Mouse (Mus musculus): ENCODE measurements around the gene Fads2. TPM values are rescaled to one million over a fixed set of nuclear protein-coding genes. Genes with fewer than 3 reads are reported as not detected.

Fads2 gene
- polyA plus RNA-seq, 1 experiment from 2014 or later = 15.0 TPM

- H3K27me3 ChIP-seq (ENCODE audit: control insufficient read depth, insufficient read depth, low read length) = no peaks in the 10 kb centered on the region
- H3K4me2 ChIP-seq (ENCODE audit: low read length) = peak overlapping the region; percentile 91
- peak overlapping the region; percentile 62 to 73 for H3K4me3 ChIP-seq (ENCODE audit: control insufficient read depth in 1 of 2, insufficient read depth in 1 of 2, low read depth in 1 of 2, low read length in 2 of 2)
- WGBS = under 1% methylated on average over 21 of the region's 21 CpGs
- peak overlapping the region; percentile 83 for H3K9ac ChIP-seq (ENCODE audit: low read length)
- H3K4me1 ChIP-seq (ENCODE audit: control insufficient read depth in 2 of 2, insufficient read depth in 2 of 2, low read length in 2 of 2) = peaks cover 5 to 16% of the 10 kb centered on the region in 2 experiments
- H3K36me3 ChIP-seq (ENCODE audit: control insufficient read depth, insufficient read depth, low read length) = 0 out of 2 replicates have a peak, but pooled peaks cover 6% of the 10 kb centered on the region
- H3K27ac ChIP-seq (replicated peaks in 1 of 2; ENCODE audit: control insufficient read depth in 1 of 2, insufficient read depth in 1 of 2, low read depth in 2 of 2, low read length in 2 of 2) = peak overlapping the region; percentile 60 to 74
- peak; percentile 60 for ATAC-seq (ENCODE audit: insufficient number of reproducible peaks, insufficient read depth, low FRiP score, low read depth)
- no peaks in the 10 kb centered on the region for H3K9me3 ChIP-seq (ENCODE audit: control insufficient read depth, low read length)
Measured at GRCm38 (mm10) chr19:10100631-10101071, 895 bp downstream of the Fads2 start.

- H3K27me3 ChIP-seq (ENCODE audit: control insufficient read depth, insufficient read depth, low read length) = no peaks in the 10 kb centered on the region
- H3K9ac ChIP-seq (ENCODE audit: low read length) = no peak overlapping the region
- no peak overlapping the region for H3K27ac ChIP-seq (replicated peaks in 1 of 2; ENCODE audit: control insufficient read depth in 1 of 2, insufficient read depth in 1 of 2, low read depth in 2 of 2, low read length in 2 of 2)
- no peak for ATAC-seq (ENCODE audit: insufficient number of reproducible peaks, insufficient read depth, low FRiP score, low read depth)
- no peak overlapping the region for H3K4me3 ChIP-seq (ENCODE audit: control insufficient read depth in 1 of 2, insufficient read depth in 1 of 2, low read depth in 1 of 2, low read length in 2 of 2)
- H3K4me2 ChIP-seq (ENCODE audit: low read length) = no peak overlapping the region
- H3K9me3 ChIP-seq (ENCODE audit: control insufficient read depth, low read length) = no peaks in the 10 kb centered on the region
- 87% methylated on average over 5 of the region's 5 CpGs for WGBS
- peaks cover 17% of the 10 kb centered on the region; the same call in 1 of the 2 replicates for H3K36me3 ChIP-seq (ENCODE audit: control insufficient read depth, insufficient read depth, low read length)
- peaks cover 7 to 22% of the 10 kb centered on the region in 2 experiments for H3K4me1 ChIP-seq (ENCODE audit: control insufficient read depth in 2 of 2, insufficient read depth in 2 of 2, low read length in 2 of 2)
Measured at GRCm38 (mm10) chr19:10097826-10098225, 3.7 kb downstream of the Fads2 start.

- H3K4me1 ChIP-seq (ENCODE audit: control insufficient read depth in 2 of 2, insufficient read depth in 2 of 2, low read length in 2 of 2) = peaks cover 10 to 15% of the 10 kb centered on the region in 2 experiments
- WGBS = 89% methylated on average over 2 of the region's 2 CpGs
- ATAC-seq (ENCODE audit: insufficient number of reproducible peaks, insufficient read depth, low FRiP score, low read depth) = no peak
- no peak overlapping the region for H3K27ac ChIP-seq (replicated peaks in 1 of 2; ENCODE audit: control insufficient read depth in 1 of 2, insufficient read depth in 1 of 2, low read depth in 2 of 2, low read length in 2 of 2)
- no peaks in the 10 kb centered on the region for H3K9me3 ChIP-seq (ENCODE audit: control insufficient read depth, low read length)
- no peaks in the 10 kb centered on the region for H3K27me3 ChIP-seq (ENCODE audit: control insufficient read depth, insufficient read depth, low read length)
- H3K4me3 ChIP-seq (ENCODE audit: control insufficient read depth in 1 of 2, insufficient read depth in 1 of 2, low read depth in 1 of 2, low read length in 2 of 2) = no peak overlapping the region
- no peak overlapping the region for H3K9ac ChIP-seq (ENCODE audit: low read length)
- peaks cover 20% of the 10 kb centered on the region for H3K36me3 ChIP-seq (ENCODE audit: control insufficient read depth, insufficient read depth, low read length)
- no peak overlapping the region for H3K4me2 ChIP-seq (ENCODE audit: low read length)
Measured at GRCm38 (mm10) chr19:10096371-10096876, 5.1 kb downstream of the Fads2 start.

GRCm38 (mm10) chr19:10094695-10095094 is 6.9 kb downstream of the Fads2 start:
- Histone ChIP-seq H3K4me2 (ENCODE audit: low read length) (no peak overlapping the region), H3K4me3 (ENCODE audit: control insufficient read depth in 1 of 2, insufficient read depth in 1 of 2, low read depth in 1 of 2, low read length in 2 of 2) (no peak overlapping the region), H3K9ac (ENCODE audit: low read length) (peak overlapping the region; percentile 16; the same call in 1 of the 2 replicates), H3K4me1 (ENCODE audit: control insufficient read depth in 2 of 2, insufficient read depth in 2 of 2, low read length in 2 of 2) (peaks cover 5 to 7% of the 10 kb centered on the region in 2 experiments; a peak in 3 of 4 replicates), H3K36me3 (ENCODE audit: control insufficient read depth, insufficient read depth, low read length) (peaks cover 37% of the 10 kb centered on the region), H3K9me3 (ENCODE audit: control insufficient read depth, low read length) (no peaks in the 10 kb centered on the region), H3K27me3 (ENCODE audit: control insufficient read depth, insufficient read depth, low read length) (no peaks in the 10 kb centered on the region), H3K27ac (replicated peaks in 1 of 2; ENCODE audit: control insufficient read depth in 1 of 2, insufficient read depth in 1 of 2, low read depth in 2 of 2, low read length in 2 of 2) (no peak overlapping the region)
- 59% methylated on average over 4 of the region's 4 CpGs for WGBS
- no peak for ATAC-seq (ENCODE audit: insufficient number of reproducible peaks, insufficient read depth, low FRiP score, low read depth)

- ATAC-seq (ENCODE audit: insufficient number of reproducible peaks, insufficient read depth, low FRiP score, low read depth) = no peak
- H3K4me2 ChIP-seq (ENCODE audit: low read length) = no peak overlapping the region
Measured at GRCm38 (mm10) chr19:10093829-10094228, 7.7 kb downstream of the Fads2 start.

GRCm38 (mm10) chr19:10086976-10087375 is 14.6 kb downstream of the Fads2 start:
- WGBS = 93% methylated on average over 4 of the region's 4 CpGs
- Histone ChIP-seq H3K4me2 (ENCODE audit: low read length) (no peak overlapping the region), H3K4me1 (ENCODE audit: control insufficient read depth in 2 of 2, insufficient read depth in 2 of 2, low read length in 2 of 2) (peaks cover 0 to 7% of the 10 kb centered on the region in 2 experiments; a peak in 1 of 4 replicates), H3K9ac (ENCODE audit: low read length) (no peak overlapping the region), H3K9me3 (ENCODE audit: control insufficient read depth, low read length) (no peaks in the 10 kb centered on the region), H3K4me3 (ENCODE audit: control insufficient read depth in 1 of 2, insufficient read depth in 1 of 2, low read depth in 1 of 2, low read length in 2 of 2) (no peak overlapping the region), H3K36me3 (ENCODE audit: control insufficient read depth, insufficient read depth, low read length) (peaks cover 89% of the 10 kb centered on the region), H3K27me3 (ENCODE audit: control insufficient read depth, insufficient read depth, low read length) (no peaks in the 10 kb centered on the region), H3K27ac (replicated peaks in 1 of 2; ENCODE audit: control insufficient read depth in 1 of 2, insufficient read depth in 1 of 2, low read depth in 2 of 2, low read length in 2 of 2) (no peak overlapping the region)
- ATAC-seq (ENCODE audit: insufficient number of reproducible peaks, insufficient read depth, low FRiP score, low read depth) = no peak

More at GRCm38 (mm10) chr19:10093829-10094228, 7.7 kb downstream of the Fads2 start:
- Histone ChIP-seq H3K9ac (ENCODE audit: low read length) (no peak overlapping the region), H3K27me3 (ENCODE audit: control insufficient read depth, insufficient read depth, low read length) (no peaks in the 10 kb centered on the region), H3K9me3 (ENCODE audit: control insufficient read depth, low read length) (no peaks in the 10 kb centered on the region), H3K4me3 (ENCODE audit: control insufficient read depth in 1 of 2, insufficient read depth in 1 of 2, low read depth in 1 of 2, low read length in 2 of 2) (no peak overlapping the region), H3K36me3 (ENCODE audit: control insufficient read depth, insufficient read depth, low read length) (peaks cover 46% of the 10 kb centered on the region), H3K27ac (replicated peaks in 1 of 2; ENCODE audit: control insufficient read depth in 1 of 2, insufficient read depth in 1 of 2, low read depth in 2 of 2, low read length in 2 of 2) (no peak overlapping the region), H3K4me1 (ENCODE audit: control insufficient read depth in 2 of 2, insufficient read depth in 2 of 2, low read length in 2 of 2) (peaks cover 5 to 6% of the 10 kb centered on the region in 2 experiments; a peak in 2 of 4 replicates)
- whole genome bisulfite sequencing = 83% methylated on average over 4 of the region's 4 CpGs

GRCm38 (mm10) chr19:10085454-10085853 is 16.1 kb downstream of the Fads2 start:
- peaks cover 92% of the 10 kb centered on the region for H3K36me3 ChIP-seq (ENCODE audit: control insufficient read depth, insufficient read depth, low read length)
- H3K4me2 ChIP-seq (ENCODE audit: low read length) = no peak overlapping the region
- H3K27ac ChIP-seq (replicated peaks in 1 of 2; ENCODE audit: control insufficient read depth in 1 of 2, insufficient read depth in 1 of 2, low read depth in 2 of 2, low read length in 2 of 2) = no peak overlapping the region
- WGBS = 74% methylated on average over 9 of the region's 9 CpGs
- H3K9me3 ChIP-seq (ENCODE audit: control insufficient read depth, low read length) = no peaks in the 10 kb centered on the region
- H3K9ac ChIP-seq (ENCODE audit: low read length) = no peak overlapping the region
- no peak for ATAC-seq (ENCODE audit: insufficient number of reproducible peaks, insufficient read depth, low FRiP score, low read depth)
- H3K4me1 ChIP-seq (ENCODE audit: control insufficient read depth in 2 of 2, insufficient read depth in 2 of 2, low read length in 2 of 2) = peaks cover 0 to 3% of the 10 kb centered on the region in 2 experiments; a peak in 1 of 4 replicates
- H3K4me3 ChIP-seq (ENCODE audit: control insufficient read depth in 1 of 2, insufficient read depth in 1 of 2, low read depth in 1 of 2, low read length in 2 of 2) = no peak overlapping the region
- H3K27me3 ChIP-seq (ENCODE audit: control insufficient read depth, insufficient read depth, low read length) = no peaks in the 10 kb centered on the region

- no peak overlapping the region for H3K4me2 ChIP-seq (ENCODE audit: low read length)
- peaks cover 0 to 3% of the 10 kb centered on the region in 2 experiments; a peak in 1 of 4 replicates for H3K4me1 ChIP-seq (ENCODE audit: control insufficient read depth in 2 of 2, insufficient read depth in 2 of 2, low read length in 2 of 2)
- no peak overlapping the region for H3K4me3 ChIP-seq (ENCODE audit: control insufficient read depth in 1 of 2, insufficient read depth in 1 of 2, low read depth in 1 of 2, low read length in 2 of 2)
- H3K27ac ChIP-seq (replicated peaks in 1 of 2; ENCODE audit: control insufficient read depth in 1 of 2, insufficient read depth in 1 of 2, low read depth in 2 of 2, low read length in 2 of 2) = peak overlapping the region; percentile 47 to 61; a peak in 3 of 4 replicates
- H3K9ac ChIP-seq (ENCODE audit: low read length) = no peak overlapping the region
- 50% methylated on average over 3 of the region's 3 CpGs for WGBS
- H3K36me3 ChIP-seq (ENCODE audit: control insufficient read depth, insufficient read depth, low read length) = peaks cover 90% of the 10 kb centered on the region
- H3K27me3 ChIP-seq (ENCODE audit: control insufficient read depth, insufficient read depth, low read length) = no peaks in the 10 kb centered on the region
- H3K9me3 ChIP-seq (ENCODE audit: control insufficient read depth, low read length) = no peaks in the 10 kb centered on the region
- peak; percentile 54 for ATAC-seq (ENCODE audit: insufficient number of reproducible peaks, insufficient read depth, low FRiP score, low read depth)
Measured at GRCm38 (mm10) chr19:10082105-10082504, 19.4 kb downstream of the Fads2 start.
